Comparison of ENCODE assay signal across 17 mouse cellular contexts in genomic region chr6:22374791-22375190, GRCm38 (mm10).
"Had no signal": no experiment of that assay in that cellular context is flagged by ENCODE, and none has a peak within 500 bp of the region (broad histone marks: within the 10 kb centered on the region; RNA-seq: fewer than 3 reads in every experiment).

No protein-coding gene starts in this region.

- DNase-seq: kidney, adult 11 months; kidney, adult 8-10 months; kidney, postnatal 10 days; kidney, postnatal 36 days; layer of hippocampus, postnatal 36 days; liver, embryonic 13.5 days; lung, embryonic 14.5 days; right cerebral cortex, adult 18-20 months; right cerebral cortex, postnatal 14 days; right cerebral cortex, postnatal 4 days had no signal

- H3K27me3 ChIP-seq: kidney, embryonic 15.5 days; liver, embryonic 13.5 days; megakaryocyte, embryonic 14.5 days; midbrain, embryonic 13.5 days had no signal

- H3K4me1 ChIP-seq: kidney, embryonic 15.5 days; liver, embryonic 13.5 days; midbrain, embryonic 10.5 days; midbrain, embryonic 13.5 days had no signal

- H3K9me3 ChIP-seq: kidney, embryonic 15.5 days; liver, embryonic 13.5 days; megakaryocyte, embryonic 14.5 days; midbrain, embryonic 10.5 days; midbrain, embryonic 13.5 days had no signal

- H3K27ac ChIP-seq: kidney, embryonic 15.5 days; left cerebral cortex, adult 2 months; liver, embryonic 13.5 days; midbrain, embryonic 10.5 days; midbrain, embryonic 13.5 days; stomach, postnatal 0 days had no signal

- H3K36me3 ChIP-seq: kidney, embryonic 15.5 days; liver, embryonic 13.5 days; midbrain, embryonic 10.5 days; midbrain, embryonic 13.5 days had no signal

- H3K4me3 ChIP-seq: kidney, embryonic 15.5 days; left cerebral cortex, adult 2 months; liver, embryonic 13.5 days; megakaryocyte, embryonic 14.5 days; midbrain, embryonic 10.5 days; midbrain, embryonic 13.5 days; myocyte had no signal
